Mouse (Mus musculus) ovary, postnatal 14 days (tissue): ENCODE results near the gene Zfpl1.

Experiments used
- DNase-seq: peaks from one replicate; pipeline ENCODE4 v3.0.0; 2022; ENCODE audit warnings: low spot score

Gene Zfpl1

DNA sequence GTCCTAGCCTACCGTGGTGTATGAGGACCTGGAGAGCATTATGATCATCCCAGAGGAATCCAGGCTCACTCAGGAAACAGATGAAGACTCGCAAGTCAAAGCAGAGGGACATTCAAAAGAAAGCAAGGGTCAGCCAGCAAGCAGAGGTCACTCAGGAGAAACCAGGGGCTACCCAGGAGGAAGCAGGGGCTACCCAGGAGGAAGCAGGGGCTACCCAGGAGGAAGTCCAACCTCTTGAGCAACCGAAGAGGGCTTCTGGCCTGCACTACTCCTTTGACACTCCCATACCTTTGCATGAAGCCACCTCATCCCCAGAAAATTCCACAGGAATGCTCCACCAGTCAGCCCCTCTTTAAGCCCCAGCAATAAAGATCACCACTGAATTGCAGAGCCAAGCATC is 13.1 kb upstream of the Zfpl1 start:
- DNase-seq, result no peak

DNA sequence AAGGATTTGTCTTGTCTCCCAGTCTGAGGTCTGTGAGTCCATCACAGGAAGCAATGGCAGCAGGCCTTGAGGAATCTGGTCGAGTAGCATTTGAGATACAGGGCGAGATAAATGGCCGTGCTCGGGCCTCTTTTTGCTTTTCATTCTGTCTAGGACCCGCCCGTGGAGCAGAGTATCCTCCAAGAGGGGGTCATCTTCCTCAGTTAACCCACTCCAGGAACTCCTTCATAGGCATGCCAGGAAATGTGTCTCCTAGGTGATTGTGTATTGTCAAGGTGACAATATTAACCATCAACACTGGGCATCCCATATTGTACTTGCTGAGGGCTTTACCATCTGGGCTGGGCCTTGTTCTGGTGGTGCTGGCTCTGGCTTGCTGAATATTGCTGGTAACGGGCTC is 9.4 kb upstream of the Zfpl1 start, which contains the start of gene AC131692.1:
Gene AC131692.1 (plus strand): TSS at position 301 of the 400 bp plus-strand sequence.
- DNase-seq, result no peak

DNA sequence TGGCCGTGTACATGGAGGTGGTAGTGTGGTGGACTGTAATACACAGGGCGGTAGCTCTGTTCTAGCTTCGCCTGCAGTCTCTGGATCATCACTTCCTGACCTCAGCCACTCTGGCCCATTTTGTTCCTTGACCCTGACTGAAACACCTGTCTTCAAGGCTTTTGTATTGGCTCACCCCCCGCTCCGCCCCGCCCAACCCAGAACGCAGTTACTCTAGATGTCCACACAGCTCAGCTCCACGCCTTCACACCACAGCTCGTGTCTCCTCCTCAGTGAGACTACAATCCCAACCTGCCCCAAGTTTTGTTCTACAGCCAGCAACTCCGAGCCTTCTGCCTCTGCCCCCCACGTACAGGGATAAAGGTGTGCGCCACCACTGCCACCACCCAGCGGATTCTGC is 4.1 kb upstream of the Zfpl1 start:
- DNase-seq, result no peak

DNA sequence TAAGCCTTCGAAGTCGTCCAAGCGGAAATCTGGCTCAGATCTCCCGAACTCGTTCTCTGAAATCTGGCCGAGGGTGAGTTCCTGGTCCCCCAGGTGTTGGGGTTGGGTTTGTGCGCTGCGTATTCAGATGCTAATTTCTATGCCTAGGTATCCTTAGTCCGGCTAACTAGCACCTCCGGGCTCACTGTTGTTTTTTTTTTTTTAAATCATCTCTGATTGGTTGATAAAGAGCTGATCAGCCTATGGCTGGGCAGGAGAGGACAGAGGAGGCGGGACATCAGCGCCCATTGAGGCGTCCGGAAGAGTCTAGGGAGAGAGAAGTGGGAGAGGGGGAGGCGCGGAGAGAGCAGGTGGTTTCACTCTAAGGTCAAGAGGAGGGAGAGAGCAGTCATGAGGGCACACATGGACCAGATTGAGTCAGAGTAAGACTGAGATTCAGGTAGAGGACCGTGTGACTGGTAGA is 692 bp upstream of the Zfpl1 start:
- DNase-seq, result no peak

DNA sequence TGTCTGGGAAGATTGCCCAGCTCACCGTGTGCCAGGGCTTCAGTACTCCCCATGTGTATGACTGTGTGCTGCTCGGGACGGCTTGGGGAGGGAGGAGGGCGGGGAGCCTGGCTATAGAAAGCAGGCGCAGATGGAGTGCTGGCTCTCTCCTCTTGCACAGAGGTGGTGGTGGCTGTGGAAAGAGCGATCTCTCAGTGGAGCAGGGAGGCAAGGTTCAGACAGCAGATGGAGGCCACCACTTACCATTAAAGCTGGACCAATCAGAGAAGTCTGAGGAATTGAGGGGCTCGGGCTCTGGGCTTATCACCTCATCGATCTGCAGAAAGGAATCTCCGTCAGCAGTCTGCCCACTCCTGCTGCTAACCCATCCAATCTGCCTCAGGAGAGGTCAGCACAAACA is 2.6 kb downstream of the Zfpl1 start, which contains the start of gene Gm28374:
Gene Gm28374 (minus strand): TSS at position 101 of the 400 bp plus-strand sequence.
- no peak for DNase-seq

DNA sequence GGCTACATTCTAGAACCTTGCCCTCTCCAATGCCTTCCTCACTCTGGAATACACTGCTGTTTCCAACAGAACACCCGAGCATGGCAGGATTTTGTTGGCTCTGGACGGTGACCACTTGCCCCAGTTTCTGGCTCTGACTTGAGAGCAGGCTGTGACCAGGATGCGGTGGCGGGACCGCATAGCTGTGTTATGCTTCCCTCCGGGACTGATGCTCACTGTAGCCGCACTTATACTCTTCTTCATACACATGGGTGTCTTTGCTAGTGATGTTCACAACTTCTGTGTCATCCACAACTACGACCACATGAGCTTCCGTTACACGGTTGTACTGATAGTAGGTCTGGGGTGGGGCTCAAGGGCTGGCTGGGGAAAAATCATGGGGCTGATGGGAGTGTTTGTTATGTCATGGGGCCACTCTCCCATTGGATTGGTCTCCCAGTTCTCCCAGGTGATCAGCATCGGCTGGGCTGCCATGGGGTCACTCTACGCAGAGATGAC is 4.7 kb downstream of the Zfpl1 start, which contains the start of gene Tmem262:
Gene Tmem262 (plus strand): TSS at position 51 of the 498 bp plus-strand sequence.
- no peak for DNase-seq

DNA sequence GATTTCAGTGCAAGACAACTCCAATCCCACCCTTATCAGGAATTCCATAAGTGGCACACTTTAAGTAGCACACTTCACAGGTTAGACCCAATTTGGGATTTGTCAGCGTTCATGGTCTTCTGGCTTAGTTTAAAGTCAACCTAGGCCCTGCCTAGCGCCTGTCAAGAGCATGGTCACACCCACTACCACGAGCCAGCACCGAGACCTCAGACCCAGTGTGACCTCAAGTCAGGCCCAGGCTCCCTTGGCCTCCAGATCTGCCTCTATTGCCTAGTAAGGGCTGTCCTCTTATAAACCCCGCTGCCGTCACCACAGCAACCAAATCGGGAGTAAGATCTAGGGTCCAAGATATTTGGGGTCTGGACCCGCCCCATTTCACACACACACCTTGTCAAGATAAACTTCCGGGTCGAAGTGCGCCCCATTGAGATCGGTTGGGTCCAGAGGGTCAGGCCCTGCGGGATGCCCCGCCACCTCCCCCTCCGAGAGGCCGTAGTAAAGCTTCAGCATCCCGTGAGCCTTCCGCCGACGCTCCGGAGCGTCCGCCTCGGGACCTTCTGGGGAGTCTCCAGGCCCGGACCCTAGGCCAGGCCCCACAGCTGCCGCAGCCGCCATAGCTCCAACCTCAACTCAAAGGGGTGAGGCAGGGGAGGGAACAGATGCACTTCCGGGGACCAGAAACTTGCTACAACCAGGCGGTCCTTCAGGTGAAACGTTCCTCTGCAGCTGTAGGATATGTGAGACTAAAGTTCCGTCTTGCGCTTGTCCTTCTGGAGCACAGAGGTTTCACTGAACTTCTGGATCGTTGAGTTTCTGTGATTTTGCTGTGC is 8.0 kb downstream of the Zfpl1 start, which contains the start of gene Vps51:
Gene Vps51 (minus strand): TSS at position 668 of the 830 bp plus-strand sequence.
- peak; percentile 80 for DNase-seq

DNA sequence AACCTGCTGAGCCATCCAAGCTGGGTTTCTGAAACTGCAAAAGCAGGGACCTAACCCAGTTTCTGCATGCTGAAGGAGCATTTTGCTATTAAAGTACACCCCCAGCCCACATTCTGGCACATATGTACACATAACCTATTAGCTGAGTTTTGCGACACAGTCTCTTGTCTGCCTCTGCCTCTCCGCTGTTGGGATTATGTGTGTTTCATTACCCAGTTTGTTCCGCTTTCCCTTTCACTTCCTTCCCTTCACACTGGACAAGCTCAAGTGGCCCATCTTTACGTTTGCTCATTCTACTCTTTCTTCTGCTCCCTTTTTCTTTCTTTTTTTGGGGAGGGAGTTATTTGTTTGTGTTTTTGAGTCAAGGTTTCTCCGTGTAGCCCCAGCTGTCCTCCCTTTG is 10.9 kb downstream of the Zfpl1 start:
- DNase-seq, result no peak

DNA sequence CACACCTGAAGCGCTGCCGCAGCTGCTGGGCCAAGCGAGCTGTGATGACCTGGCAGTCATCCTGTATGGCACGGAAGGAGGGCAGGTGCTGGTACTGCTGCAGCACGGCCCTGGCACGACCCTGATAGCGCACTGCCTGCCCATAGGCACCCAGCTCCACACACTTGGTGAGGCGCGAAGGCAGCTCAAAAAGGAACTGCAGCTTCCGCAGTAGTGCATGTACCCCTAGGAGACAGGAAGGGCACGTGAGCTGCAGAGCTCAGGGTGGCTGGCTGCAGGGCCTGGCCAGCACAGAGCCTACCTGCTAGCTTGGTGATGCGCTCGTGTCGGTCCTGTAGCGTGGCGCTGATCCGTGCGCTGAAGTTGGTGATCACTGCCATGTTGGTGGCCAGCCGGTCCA is 13.5 kb downstream of the Zfpl1 start:
- DNase-seq, result no peak

DNA sequence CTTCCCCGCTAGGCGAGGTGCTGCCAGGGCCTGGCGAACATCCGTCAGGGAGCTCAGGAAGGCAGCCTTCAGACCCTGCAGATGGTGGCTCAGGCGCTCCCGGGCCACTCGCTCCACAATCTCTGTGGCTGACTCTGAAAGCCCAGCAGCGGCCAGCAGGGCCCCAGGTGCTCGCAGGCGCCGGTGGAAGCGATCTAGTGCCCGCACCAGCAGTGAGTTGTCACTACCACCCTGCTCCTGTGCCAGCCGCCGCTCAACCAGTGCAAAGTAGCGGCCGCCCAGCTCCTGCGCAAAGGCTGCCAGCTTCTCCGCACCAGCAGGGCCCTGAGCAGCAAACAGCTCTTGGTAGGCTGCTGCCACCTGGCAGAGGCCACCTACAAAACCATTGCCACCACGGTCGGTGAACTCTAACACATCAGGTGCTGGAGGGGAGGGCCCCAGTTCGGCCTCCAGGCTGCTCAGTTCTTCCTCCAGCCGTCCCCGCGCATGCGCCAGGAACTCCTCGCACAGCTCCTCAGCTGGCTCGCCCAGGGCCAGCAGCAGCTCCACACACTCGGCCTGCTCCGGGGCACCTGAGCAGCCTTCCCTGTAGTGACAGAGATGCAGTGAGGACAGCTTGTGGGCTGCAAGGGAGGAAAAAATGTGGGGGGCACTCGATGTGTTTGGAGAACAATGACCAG is 14.0 kb downstream of the Zfpl1 start:
- DNase-seq, result no peak

DNA sequence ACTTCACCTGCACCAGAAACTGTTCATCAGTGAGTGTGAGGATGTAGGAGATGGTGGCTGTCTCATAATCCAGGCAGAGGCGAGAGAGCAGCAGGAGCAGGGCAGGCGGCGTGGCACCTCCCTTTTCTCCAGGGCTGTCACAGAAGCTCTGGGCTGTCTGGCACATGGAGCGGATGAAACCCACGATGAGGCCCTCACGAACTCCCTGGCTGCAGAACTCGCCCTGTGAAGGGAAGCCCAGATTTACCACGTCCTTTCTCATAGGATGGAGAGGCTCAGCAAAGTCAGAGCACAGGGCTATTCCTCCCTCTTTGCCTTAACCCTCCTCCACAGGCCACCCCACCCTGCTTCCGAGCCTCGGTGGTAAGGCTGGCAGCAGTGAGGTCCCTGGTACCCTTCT is 14.9 kb downstream of the Zfpl1 start:
- no peak for DNase-seq

DNA sequence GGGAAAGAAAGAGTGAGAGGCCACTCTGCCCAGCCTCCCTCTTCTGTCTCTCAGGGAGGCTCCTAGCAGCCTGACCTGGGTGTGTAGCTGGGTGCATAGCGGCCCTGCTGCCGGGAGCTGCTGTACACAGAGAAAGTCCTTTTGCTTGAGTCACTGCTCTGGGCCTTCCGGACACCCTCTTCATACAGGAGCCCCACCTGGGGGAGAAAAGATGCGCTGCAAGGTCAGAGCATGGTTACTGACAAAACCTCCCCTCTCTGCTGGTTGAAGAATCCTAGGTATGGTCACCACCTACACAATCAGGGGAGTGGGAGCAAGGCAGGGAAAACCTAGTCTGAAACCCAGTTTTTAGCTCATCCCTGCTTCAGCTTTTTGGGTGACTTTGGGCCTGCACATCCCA is 15.8 kb downstream of the Zfpl1 start:
- no peak for DNase-seq

DNA sequence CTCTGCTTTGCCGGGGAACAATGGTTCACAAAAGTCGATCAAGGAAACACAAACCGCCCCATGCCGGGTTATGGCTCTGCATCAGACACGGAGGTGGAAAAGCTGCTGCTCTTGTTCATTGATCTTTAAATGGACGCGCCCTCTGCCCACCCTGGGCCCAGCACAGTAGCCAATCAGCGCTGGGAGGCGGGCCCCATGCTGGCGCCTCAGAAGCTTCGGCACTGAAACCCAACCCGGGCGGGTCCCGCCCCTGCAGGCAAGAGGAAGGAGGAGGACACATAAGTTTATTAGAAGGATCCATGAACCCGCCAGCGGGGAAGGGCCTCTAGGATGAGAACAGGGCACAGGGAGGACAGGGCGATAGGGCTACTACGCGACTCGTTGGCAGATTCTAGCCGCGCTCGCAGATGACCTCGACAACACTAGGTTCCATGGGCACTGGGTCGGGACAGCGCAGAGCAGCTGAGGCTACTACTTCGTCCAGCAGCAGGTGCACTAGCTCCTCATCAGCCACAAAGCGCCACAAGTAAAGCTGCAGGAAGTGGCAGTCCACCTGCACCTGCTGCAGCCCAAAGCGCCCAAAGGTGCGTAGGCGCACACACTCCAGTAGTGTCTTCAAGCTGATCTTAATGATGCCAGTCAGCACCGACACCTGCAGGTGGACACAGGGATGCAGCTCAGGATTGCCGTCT is 16.9 kb downstream of the Zfpl1 start, which contains the start of gene Tm7sf2:
Gene Tm7sf2 (minus strand): TSS at position 650 of the 692 bp plus-strand sequence.
- DNase-seq, result peak; percentile 76

DNA sequence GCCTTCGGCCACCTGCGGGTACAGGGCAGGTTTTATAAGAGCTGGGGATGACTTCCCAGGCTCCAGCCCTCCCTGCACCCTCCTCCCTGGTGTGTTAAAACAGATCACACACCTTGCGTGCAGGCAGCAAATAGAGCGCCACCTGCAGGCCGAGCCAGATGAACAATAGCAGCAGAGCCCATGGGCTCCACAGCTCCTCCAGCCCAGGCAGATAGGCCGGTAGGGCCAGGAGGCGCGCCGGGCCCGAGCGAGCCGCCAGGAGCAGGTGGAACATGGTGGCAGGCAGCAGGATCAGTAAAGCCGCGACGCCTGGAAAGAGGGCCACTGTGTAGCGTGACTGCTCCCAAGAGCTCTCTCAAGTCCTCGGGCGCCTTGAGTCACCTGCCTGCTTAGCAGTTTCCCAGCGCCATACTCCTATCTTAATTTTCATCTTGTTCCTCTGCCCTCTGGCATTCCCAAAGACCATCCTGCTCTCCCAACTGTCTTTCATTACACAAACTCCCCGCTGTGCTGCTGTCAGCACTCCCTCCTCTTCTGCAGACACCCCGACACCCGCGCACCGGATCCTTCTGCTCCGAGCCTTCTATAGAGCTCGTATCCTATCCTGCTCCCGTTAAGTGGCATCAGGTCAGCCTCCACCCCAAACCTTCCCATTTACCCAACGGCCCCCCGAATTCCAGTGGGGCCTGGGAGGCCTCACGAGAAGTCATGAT is 17.6 kb downstream of the Zfpl1 start:
- peak; percentile 65 for DNase-seq

DNA sequence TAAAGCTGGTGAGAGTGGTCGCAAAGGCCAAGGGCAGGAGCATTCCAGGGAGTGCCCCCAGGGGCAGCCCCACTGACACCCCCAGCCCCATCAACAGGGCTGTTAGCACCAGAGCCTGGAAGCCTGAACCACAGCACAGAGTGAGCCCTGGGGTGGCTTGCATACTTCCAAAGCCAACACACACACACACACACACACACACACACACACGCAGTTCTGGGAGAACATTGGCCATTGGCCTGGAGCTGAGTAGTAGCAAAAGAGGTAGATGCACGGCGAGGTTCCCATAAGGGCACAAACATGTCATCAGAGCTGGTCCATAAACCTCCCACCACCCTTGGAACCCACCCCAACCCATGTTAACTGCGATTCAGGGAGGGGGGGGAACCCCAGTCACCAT is 18.2 kb downstream of the Zfpl1 start:
- DNase-seq, result no peak

DNA sequence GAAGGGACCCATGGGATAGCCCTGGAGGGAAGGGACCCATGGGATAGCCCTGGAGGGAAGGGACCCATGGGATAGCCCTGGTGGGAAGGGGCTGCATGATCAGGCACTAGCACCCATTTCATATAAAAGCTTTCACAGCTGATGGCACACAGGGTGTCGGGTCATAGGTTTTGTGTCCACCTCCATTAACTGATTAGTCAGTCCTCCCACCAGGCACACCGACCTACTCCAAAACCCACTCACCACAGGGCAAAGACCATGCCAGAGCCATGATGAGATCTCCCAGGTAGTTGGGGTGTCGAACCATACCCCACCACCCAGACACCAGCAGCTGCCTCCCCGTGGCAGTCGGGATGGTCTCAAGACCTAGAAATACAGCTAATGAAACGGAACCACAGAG is 21.7 kb downstream of the Zfpl1 start:
- DNase-seq, result no peak

DNA sequence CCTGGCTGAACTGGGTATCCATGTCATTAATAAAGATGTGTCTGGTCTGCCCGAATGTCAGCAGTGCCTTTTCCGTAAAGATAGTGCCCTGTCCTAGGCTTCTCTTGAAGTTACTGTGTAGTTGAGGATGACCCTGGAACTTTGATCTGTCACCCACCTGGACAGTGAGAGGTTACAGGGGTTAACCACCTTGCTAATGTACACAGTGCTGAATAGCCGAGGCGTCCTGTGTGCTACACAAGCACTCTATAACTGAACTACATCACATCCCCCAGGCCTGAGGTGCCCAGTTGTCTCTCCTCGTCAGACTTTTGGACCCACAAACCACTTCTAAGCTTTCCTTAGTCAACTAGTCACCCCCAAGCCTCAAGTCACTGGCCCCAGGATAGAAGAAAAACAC is 22.3 kb downstream of the Zfpl1 start:
- DNase-seq, result no peak

DNA sequence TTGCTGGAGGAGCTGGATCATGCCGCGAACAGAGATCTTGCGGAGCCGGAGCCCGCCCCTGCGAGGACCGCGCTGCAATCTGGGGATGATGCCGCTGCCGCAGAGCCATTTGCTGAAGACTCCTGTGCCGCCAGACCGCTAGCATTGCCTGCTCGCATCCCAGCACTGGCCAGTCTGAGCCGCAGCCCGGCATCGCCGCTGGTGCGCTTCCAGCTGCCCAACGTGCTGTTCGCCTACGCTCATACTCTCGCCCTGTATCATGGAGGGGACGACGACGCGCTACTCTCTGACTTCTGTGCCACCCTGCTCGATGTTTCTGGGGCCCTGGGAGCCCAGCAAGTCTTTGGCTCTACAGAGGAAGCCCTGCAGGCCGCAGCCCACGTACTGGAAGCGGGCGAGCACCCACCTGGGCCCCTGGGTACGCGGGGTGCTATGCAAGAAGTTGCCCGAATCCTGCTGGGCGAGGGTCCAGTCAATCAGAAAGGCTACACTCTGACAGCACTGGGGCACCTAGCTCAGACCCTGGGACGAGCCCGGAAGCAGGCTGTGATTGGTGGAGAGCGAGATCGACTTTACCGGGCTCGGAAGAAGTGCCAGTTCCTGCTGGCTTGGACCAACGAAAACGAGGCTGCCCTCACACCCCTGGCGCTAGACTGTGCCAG is 23.0 kb downstream of the Zfpl1 start:
- no peak for DNase-seq

DNA sequence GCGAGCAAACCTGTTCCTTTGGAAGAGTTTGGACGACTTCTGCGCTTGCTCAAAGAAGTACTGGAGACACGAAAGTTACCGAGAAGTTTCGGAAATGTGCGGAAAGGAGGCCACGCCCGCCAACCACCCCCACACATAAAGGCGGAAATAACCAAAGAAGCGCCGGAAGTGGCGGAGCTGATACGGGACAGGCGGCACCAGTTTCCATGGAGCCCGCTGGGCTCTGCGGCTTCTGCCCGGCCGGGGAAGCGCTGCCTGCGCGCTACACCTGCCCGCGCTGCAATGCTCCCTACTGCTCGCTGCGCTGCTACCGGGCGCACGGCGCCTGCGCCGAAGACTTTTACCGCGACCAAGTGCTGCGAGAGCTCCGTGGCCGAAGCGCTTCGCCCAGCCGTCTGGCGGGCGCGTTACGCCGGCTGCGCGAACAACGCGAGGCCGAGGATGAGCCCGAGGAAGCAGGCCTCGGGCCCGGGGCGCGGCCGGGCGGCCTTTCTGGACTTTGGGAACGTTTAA is 23.7 kb downstream of the Zfpl1 start, which contains the start of gene Znhit2:
Gene Znhit2 (plus strand): TSS at position 172 of the 513 bp plus-strand sequence.
- peak; percentile 85 for DNase-seq

DNA sequence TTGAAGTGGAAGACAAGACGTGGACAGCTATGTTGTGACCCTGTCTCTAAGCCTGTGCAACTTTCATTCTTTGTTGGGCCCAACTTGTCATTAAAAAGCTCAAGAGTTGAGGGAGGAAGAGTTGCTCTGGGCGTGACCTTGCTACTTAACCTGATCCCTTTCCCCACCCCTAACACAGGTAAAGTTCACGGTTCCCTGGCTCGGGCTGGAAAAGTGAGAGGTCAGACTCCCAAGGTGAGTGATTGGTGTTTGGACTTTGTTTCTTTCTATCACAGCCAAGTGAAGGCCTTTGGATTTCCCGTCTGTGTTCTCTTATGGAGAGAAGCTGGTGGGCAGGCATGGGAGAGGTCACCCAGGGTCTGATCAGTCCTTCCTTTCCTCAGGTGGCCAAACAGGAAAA is 25.8 kb downstream of the Zfpl1 start:
- no peak for DNase-seq

DNA sequence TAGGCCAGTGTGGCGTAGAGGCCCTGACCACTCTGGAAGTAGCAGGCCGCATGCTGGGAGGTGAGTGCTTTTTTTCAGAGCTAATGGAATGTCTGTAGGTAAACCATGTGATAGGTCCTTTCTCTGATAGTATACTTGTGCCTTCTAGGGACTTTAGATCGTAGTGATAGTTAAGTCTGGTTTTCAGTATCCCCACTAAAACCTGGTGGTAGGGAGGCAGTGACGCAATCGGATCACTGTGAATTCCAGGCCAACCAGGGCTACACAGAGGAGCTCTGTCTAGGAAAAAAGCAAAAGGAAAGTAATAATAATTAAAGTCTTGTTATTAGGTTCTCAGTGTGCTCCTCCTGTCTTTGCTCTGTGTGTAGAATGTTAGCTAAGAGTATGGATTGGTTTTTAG is 26.2 kb downstream of the Zfpl1 start:
- no peak for DNase-seq
